Mouse (Mus musculus) mouse embryonic stem cell (cell line): ENCODE measurements around the gene Rnaseh2c.

Experiments used
- in situ Hi-C, 2 experiments: fragments of 300-500 bp; cut with MboI; formaldehyde crosslinking; loops; 1 replicate in 1 of 2; 3 replicates in 1 of 2; pipeline ENCODE4 v1.14.3; 2019 to 2020; ENCODE audit warnings: low sequenced_read_pairs in 2 of 2, low pct_unique_long_range_greater_than_20kb in 1 of 2, mixed read lengths in 1 of 2; ENCODE audit not compliant: unreplicated experiment in 1 of 2

Gene Rnaseh2c

GRCm38 (mm10) chr19:5571831-5572230, 29.8 kb upstream of the Rnaseh2c start:
- in situ Hi-C loops: no loop called here

- in situ Hi-C loops: no loop called here
These were observed 29.1 kb upstream of the Rnaseh2c start for GRCm38 (mm10) chr19:5572331-5573125.

GRCm38 (mm10) chr19:5575336-5575735, 26.3 kb upstream of the Rnaseh2c start:
- in situ Hi-C loops: no loop called here

GRCm38 (mm10) chr19:5579971-5580370, 21.7 kb upstream of the Rnaseh2c start:
- in situ Hi-C loops: no loop called here

- in situ Hi-C loops: no loop called here
These were observed 20.9 kb upstream of the Rnaseh2c start for GRCm38 (mm10) chr19:5580776-5581175.

GRCm38 (mm10) chr19:5581995-5582394, 19.7 kb upstream of the Rnaseh2c start:
- in situ Hi-C loops: no loop called here

- in situ Hi-C loops: no loop called here
These were observed 12.5 kb upstream of the Rnaseh2c start for GRCm38 (mm10) chr19:5589159-5589558.

- in situ Hi-C loops: no loop called here
These were observed 9.8 kb upstream of the Rnaseh2c start for GRCm38 (mm10) chr19:5591888-5592287.

GRCm38 (mm10) chr19:5599224-5599623, 2.4 kb upstream of the Rnaseh2c start:
- in situ Hi-C loops: no loop called here

GRCm38 (mm10) chr19:5603664-5604063, 2.0 kb downstream of the Rnaseh2c start:
- in situ Hi-C loops: no loop called here

- in situ Hi-C loops: no loop called here
These were observed 3.5 kb downstream of the Rnaseh2c start for GRCm38 (mm10) chr19:5605126-5605525.

GRCm38 (mm10) chr19:5606196-5606595, 4.5 kb downstream of the Rnaseh2c start:
- in situ Hi-C loops: no loop called here

GRCm38 (mm10) chr19:5607705-5608410, 6.2 kb downstream of the Rnaseh2c start:
- in situ Hi-C loops: no loop called here

GRCm38 (mm10) chr19:5608707-5609106, 7.0 kb downstream of the Rnaseh2c start:
- in situ Hi-C loops: no loop called here

GRCm38 (mm10) chr19:5609171-5609546, 7.5 kb downstream of the Rnaseh2c start:
- in situ Hi-C loops: no loop called here

GRCm38 (mm10) chr19:5609547-5610404, 8.1 kb downstream of the Rnaseh2c start, which contains the start of gene Kat5:
TSS of gene Kat5 (minus strand) at chr19:5610237.
- in situ Hi-C loops: no loop called here

GRCm38 (mm10) chr19:5611973-5612372, 10.3 kb downstream of the Rnaseh2c start:
- in situ Hi-C loops: no loop called here

GRCm38 (mm10) chr19:5612762-5613411, 11.2 kb downstream of the Rnaseh2c start:
- in situ Hi-C loops: no loop called here
